Mouse (Mus musculus) cerebellum, adult 2 months (tissue): Measurements from ENCODE around the gene Rbms2. TPM values are rescaled to one million over a fixed set of nuclear protein-coding genes. Genes with fewer than 3 reads are reported as not detected.

Experiments used
- DNase-seq, 2 experiments: peaks; one replicate each; pipeline ENCODE4 v3.0.0; 2021
- H3K27ac ChIP-seq: fragments of 200-500 bp; 2 replicates; pipeline ENCODE4 v1.5.1; 2012; ENCODE audit warnings: low read length, control low read depth, inconsistent platforms; ENCODE audit not compliant: insufficient read depth
- H3K27me3 ChIP-seq: fragments of 200-500 bp; 2 replicates; pipeline ENCODE4 v1.6.1; 2012; ENCODE audit warnings: inconsistent platforms, mild to moderate bottlenecking, low read length, moderate library complexity; ENCODE audit not compliant: control insufficient read depth, insufficient read depth
- H3K4me1 ChIP-seq: fragments of 200-500 bp; 2 replicates; pipeline ENCODE4 v1.6.1; 2011; ENCODE audit warnings: low read length; ENCODE audit not compliant: control insufficient read depth, insufficient read depth
- H3K4me3 ChIP-seq: fragments of 200-500 bp; replicated peaks from 2 replicates; pipeline ENCODE3; 2011; ENCODE audit warnings: mild to moderate bottlenecking, low read depth, low read length, control low read depth; ENCODE audit not compliant: insufficient read depth
- CTCF ChIP-seq: fragments of 200-500 bp; IDR thresholded peaks from 2 replicates; pipeline ENCODE4 v1.5.1; 2011; ENCODE audit warnings: low read depth, mild to moderate bottlenecking, control low read depth, low read length, moderate library complexity, borderline replicate concordance; ENCODE audit not compliant: insufficient read depth
- POLR2A ChIP-seq: fragments of 200-500 bp; IDR thresholded peaks from 2 replicates; pipeline ENCODE4 v1.6.1; 2011; ENCODE audit warnings: low read length, control low read depth, borderline replicate concordance; ENCODE audit not compliant: insufficient read depth
- WGBS: fragments of 180-500 bp; shearing (Covaris S2); methylation state at CpG from one replicate; pipeline ENCODE4 v1.1.7; 2018; 5-methylcytosine and 5-hydroxymethylcytosine counted together
- polyA plus RNA-seq: library from polyadenylated mRNA; depleted of rRNA; stranded (reverse); fragments of >200 nt; gene quantifications from 2 replicates; pipeline ENCODE4 v1.2.3, GENCODE M21; 2012

Gene Rbms2
- polyA plus RNA-seq, 1 experiment, result 23.7 TPM

- DNase-seq, result peak; percentile 61 to 66
- peaks cover 7% of the 10 kb centered on the region for H3K4me1 ChIP-seq
- H3K27ac ChIP-seq, result peak overlapping the region; percentile 75
- H3K4me3 ChIP-seq, result peak overlapping the region; percentile 98
- TF ChIP-seq POLR2A (no peak), CTCF (no peak)
- WGBS, result 0% methylated on average over 13 of the region's 13 CpGs
- H3K27me3 ChIP-seq, result no peaks in the 10 kb centered on the region
Measured at GRCm38 (mm10) chr10:128097587-128097971, 82.5 kb downstream of the Rbms2 start.

- peaks cover 7% of the 10 kb centered on the region for H3K4me1 ChIP-seq
- under 1% methylated on average over 85 of the region's 86 CpGs for WGBS
Measured at GRCm38 (mm10) chr10:128096693-128097586, 83.2 kb downstream of the Rbms2 start.

GRCm38 (mm10) chr10:128096313-128096692 is 83.8 kb downstream of the Rbms2 start:
- H3K4me3 ChIP-seq, result peak overlapping the region; percentile 98
- H3K4me1 ChIP-seq, result peaks cover 7% of the 10 kb centered on the region
- 24% methylated on average over 4 of the region's 4 CpGs for WGBS
- TF ChIP-seq CTCF (no peak), POLR2A (no peak)
- H3K27ac ChIP-seq, result no peak overlapping the region
- DNase-seq, result no peak
- H3K27me3 ChIP-seq, result no peaks in the 10 kb centered on the region

More at GRCm38 (mm10) chr10:128096693-128097586, 83.2 kb downstream of the Rbms2 start:
- H3K4me3 ChIP-seq, result peak overlapping the region; percentile 98
- H3K27me3 ChIP-seq, result no peaks in the 10 kb centered on the region
- TF ChIP-seq POLR2A, result no peak
- TF ChIP-seq CTCF, result no peak
- peak overlapping the region; percentile 75 for H3K27ac ChIP-seq
- DNase-seq, result peak; percentile 81 to 85

GRCm38 (mm10) chr10:128095003-128095636 is 85.0 kb downstream of the Rbms2 start:
- Histone ChIP-seq H3K4me3 (no peak overlapping the region), H3K27ac (no peak overlapping the region), H3K27me3 (no peaks in the 10 kb centered on the region), H3K4me1 (peaks cover 7% of the 10 kb centered on the region)
- 54% methylated on average over 9 of the region's 9 CpGs for whole genome bisulfite sequencing
- no peak for DNase-seq
- no peak for TF ChIP-seq POLR2A
- no peak for TF ChIP-seq CTCF

GRCm38 (mm10) chr10:128094340-128094968 is 85.6 kb downstream of the Rbms2 start:
- no peak for TF ChIP-seq CTCF
- no peak for TF ChIP-seq POLR2A
- 0 out of 2 replicates have a peak overlapping the region, but pooled peaks have one; percentile 11 for H3K27ac ChIP-seq
- peak; percentile 68 to 78 for DNase-seq
- peak overlapping the region; percentile 88 for H3K4me3 ChIP-seq
- 9% methylated on average over 19 of the region's 19 CpGs for WGBS
- no peaks in the 10 kb centered on the region for H3K27me3 ChIP-seq
- H3K4me1 ChIP-seq, result peaks cover 7% of the 10 kb centered on the region

GRCm38 (mm10) chr10:128093496-128094294 is 86.4 kb downstream of the Rbms2 start:
- H3K4me1 ChIP-seq, result peaks cover 7% of the 10 kb centered on the region
- TF ChIP-seq POLR2A, result no peak
- TF ChIP-seq CTCF, result no peak
- no peaks in the 10 kb centered on the region for H3K27me3 ChIP-seq
- peak overlapping the region; percentile 90; the same call in 1 of the 2 replicates for H3K27ac ChIP-seq
- peak overlapping the region; percentile 88 for H3K4me3 ChIP-seq
- DNase-seq, result peak; percentile 57 to 61
- 6% methylated on average over 13 of the region's 13 CpGs for WGBS
